Mouse (Mus musculus): Measurements from ENCODE around the gene Hmx3. TPM values are rescaled to one million over a fixed set of nuclear protein-coding genes. Genes with fewer than 3 reads are reported as not detected.

Gene Hmx3
- not detected for polyA plus RNA-seq (2015; fragmentation: Illumina TruSeq; extraction: RNeasy Lipid Tissue Mini Kit (QIAGEN cat#74804); ENCODE audit: insufficient read depth, low replicate concordance)

GRCm38 (mm10) chr7:131542115-131542871, at the start of gene Hmx3:
Hmx3 (plus strand) TSS chr7:131542867.

DNA sequence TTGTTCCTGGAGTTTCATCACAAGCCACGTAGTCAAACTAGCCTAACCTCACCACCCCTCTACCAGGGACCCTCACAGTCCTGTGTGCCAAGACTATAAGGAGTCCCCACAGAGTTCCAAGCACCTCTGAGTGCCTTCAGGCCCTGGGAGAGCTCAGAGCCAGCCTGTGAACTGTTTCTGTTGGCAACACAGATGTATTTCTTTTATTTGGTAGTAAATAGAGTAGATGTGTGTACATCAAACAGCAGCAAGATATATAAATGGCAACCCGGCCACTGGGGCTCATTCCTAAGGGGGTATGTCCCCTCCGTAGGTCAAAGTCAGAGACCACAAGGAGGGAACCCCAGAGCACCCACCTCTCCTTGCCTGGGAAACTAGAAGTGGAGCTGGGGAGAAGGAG, 5.8 kb downstream of the Hmx3 start, which contains the start of gene Hmx2:
Gene Hmx2, plus strand, starts transcription at position 301 of the 400 bp plus-strand sequence.

DNA sequence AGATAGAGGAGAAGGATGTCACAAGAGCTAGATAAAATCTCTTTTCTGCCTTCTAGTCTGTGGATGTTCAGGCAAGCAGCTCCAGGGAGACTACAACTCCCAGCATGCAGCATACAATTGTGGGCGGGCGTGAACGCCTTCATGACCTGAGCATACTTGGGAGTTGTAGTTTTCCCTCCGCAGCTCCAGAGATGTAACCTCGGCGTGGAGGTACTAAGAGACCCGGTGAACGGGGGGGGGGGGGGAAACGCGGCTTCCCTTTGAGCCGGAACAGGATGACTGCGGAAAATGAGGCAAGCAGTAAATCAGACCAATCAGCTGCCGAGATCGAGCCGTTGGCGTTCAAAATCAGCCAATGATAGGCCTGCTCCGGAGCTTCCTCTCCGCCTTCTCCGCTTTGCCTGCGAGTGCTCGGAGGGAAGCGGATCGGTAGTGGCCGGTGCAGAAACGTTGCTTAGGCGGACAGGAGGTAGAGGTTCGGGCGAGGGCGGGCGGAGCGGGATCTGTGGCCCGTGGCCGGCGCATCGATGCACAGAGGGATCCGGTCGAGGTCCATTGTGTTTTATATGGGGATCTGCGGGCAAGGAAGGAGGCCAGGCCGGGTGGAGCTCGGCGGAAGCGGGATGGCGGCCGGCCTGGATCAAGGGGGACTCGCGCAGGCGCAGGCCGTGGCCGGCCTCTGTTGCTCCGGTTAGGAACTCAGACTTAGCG, 17.5 kb downstream of the Hmx3 start, which contains the start of gene Bub3:
Gene Bub3, plus strand, starts transcription at position 237 of the 711 bp plus-strand sequence.

Other genes starting within 250 kb of the Hmx3 start
- not detected for gene Cuzd1, start 220.6 kb upstream of the Hmx3 start, polyA plus RNA-seq (2015; fragmentation: Illumina TruSeq; extraction: RNeasy Lipid Tissue Mini Kit (QIAGEN cat#74804); ENCODE audit: insufficient read depth, low replicate concordance)
- not detected for gene Fam24b, start 213.4 kb upstream of the Hmx3 start, polyA plus RNA-seq (2015; fragmentation: Illumina TruSeq; extraction: RNeasy Lipid Tissue Mini Kit (QIAGEN cat#74804); ENCODE audit: insufficient read depth, low replicate concordance)
- not detected for gene Fam24a, start 209.0 kb upstream of the Hmx3 start, polyA plus RNA-seq (2015; fragmentation: Illumina TruSeq; extraction: RNeasy Lipid Tissue Mini Kit (QIAGEN cat#74804); ENCODE audit: insufficient read depth, low replicate concordance)
- gene 2310057M21Rik, start 180.1 kb upstream of the Hmx3 start, polyA plus RNA-seq (2015; fragmentation: Illumina TruSeq; extraction: RNeasy Lipid Tissue Mini Kit (QIAGEN cat#74804); ENCODE audit: insufficient read depth, low replicate concordance), result 9.3 TPM
- gene Pstk, start 171.7 kb upstream of the Hmx3 start, polyA plus RNA-seq (2015; fragmentation: Illumina TruSeq; extraction: RNeasy Lipid Tissue Mini Kit (QIAGEN cat#74804); ENCODE audit: insufficient read depth, low replicate concordance), result 29.6 TPM
- 29.0 TPM for gene Ikzf5, start 132.3 kb upstream of the Hmx3 start, polyA plus RNA-seq (2015; fragmentation: Illumina TruSeq; extraction: RNeasy Lipid Tissue Mini Kit (QIAGEN cat#74804); ENCODE audit: insufficient read depth, low replicate concordance)
- 48.1 TPM for gene Acadsb, start 132.3 kb upstream of the Hmx3 start, polyA plus RNA-seq (2015; fragmentation: Illumina TruSeq; extraction: RNeasy Lipid Tissue Mini Kit (QIAGEN cat#74804); ENCODE audit: insufficient read depth, low replicate concordance)
- not detected for gene Hmx2, start 5.9 kb downstream of the Hmx3 start, polyA plus RNA-seq (2015; fragmentation: Illumina TruSeq; extraction: RNeasy Lipid Tissue Mini Kit (QIAGEN cat#74804); ENCODE audit: insufficient read depth, low replicate concordance)
- gene Bub3, start 17.4 kb downstream of the Hmx3 start, polyA plus RNA-seq (2015; fragmentation: Illumina TruSeq; extraction: RNeasy Lipid Tissue Mini Kit (QIAGEN cat#74804); ENCODE audit: insufficient read depth, low replicate concordance), result 54.0 TPM

Data from spleen, adult 10 weeks (tissue).